Mouse (Mus musculus): ENCODE measurements at regions not wholly inside any gene's neighbourhood (a gene's known extent, or its start where the extent isn't known, plus 50 kb on each side); places are given as distances from the start of the nearest gene placed in this dataset.
A peak's percentile ranks its signal among the peaks of the same experiment; 100 is the strongest.

- no peak for DNase-seq (ENCODE audit: low spot score)
These were observed 362.4 kb upstream of the Gm38303 start for GRCm38 (mm10) chr3:10697698-10698452.

DNA sequence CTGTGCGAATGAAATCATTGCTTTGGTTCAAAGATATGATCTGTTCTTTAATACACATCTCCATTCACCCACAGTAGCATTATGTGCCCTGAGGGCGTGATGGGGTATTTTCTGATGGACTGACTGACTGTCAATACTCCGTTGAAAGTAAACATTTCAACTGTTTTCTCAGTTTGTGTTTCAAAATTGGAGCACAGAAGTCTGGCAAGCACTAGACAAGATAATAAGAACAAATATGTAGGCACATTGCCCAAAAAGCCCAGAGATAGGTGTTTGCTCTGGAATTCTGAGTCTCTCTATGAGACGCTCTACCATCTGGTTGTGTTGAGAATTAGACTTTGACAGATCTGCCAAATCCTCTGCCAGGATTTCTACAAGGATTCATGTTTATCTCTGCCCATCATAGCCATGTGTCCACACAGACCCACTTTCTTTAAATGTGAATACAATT is 350.0 kb upstream of the Gm38303 start:
- peak; percentile 32 for DNase-seq (ENCODE audit: low spot score)

DNA sequence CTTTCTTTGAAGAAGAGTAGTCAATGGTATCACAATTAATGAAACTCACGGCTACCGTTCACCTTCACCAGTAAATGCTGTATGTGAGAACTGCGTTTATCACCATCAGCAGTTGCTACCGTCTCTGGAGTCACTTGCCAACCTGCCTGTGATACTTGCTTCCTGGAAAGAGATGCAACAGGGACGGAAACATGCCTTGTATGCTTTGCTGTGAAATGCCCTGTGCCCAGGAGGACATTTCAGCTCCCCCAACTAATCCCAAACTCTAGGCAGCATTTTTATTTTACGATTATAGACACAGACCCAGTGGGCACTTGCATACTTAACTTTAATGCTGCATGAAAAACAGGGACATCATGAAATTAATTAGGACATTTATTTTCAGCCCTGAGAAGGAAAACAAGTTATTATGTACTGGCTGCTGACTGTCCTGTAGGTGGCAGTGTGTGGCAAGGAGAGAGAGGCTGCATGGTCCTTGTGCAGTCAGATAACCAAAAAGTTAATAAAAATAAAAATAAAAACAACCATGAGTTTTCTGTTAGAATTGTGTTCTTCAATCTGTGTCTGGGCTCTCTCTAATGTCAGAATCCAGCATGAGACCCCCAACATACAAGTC is 349.5 kb upstream of the Gm38303 start:
- peak; percentile 44 for DNase-seq (ENCODE audit: low spot score)

GRCm38 (mm10) chr3:10681938-10682337 is 346.5 kb upstream of the Gm38303 start:
- no peak for DNase-seq (ENCODE audit: low spot score)

- no peak for DNase-seq (ENCODE audit: low spot score)
These were observed 312.6 kb upstream of the Gm38303 start for GRCm38 (mm10) chr3:10647975-10648511.
